Mouse (Mus musculus) heart, adult 18-20 months (tissue): ENCODE data around the gene Mymx. TPM values are rescaled to one million over a fixed set of nuclear protein-coding genes. Genes with fewer than 3 reads are reported as not detected.

ENCODE experiments used
- DNase-seq, 2 experiments: peaks; one replicate each; pipeline ENCODE4 v3.0.0; 2021 to 2022; ENCODE audit warnings: mixed read lengths in 1 of 2
- total RNA-seq, 2 experiments: library from RNA; stranded (reverse); gene quantifications; 2 replicates each; pipeline ENCODE4 v1.2.3; 2021

Mymx gene
- total RNA-seq, 2 experiments from 2014 or later, result not detected

DNA sequence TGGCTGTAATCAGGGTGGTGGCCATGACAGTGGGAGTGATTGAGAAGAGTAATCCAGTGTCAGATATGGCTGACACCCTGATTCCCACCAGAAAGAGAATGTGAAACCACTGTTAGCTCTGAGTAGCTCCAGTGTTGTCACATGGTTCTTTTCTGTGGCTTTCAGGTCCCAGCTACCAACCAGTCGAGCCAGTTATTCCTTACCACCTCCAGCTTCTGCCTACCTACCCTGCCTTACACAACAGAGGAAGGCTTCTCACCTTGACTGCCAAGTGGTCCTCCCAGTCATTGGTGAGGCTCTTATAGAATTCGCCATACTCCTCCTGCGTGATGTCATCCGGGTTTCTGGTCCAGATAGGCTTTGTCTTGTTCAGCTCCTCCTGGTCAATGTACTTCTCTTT, 31.9 kb downstream of the Mymx start:
- DNase-seq, result no peak

DNA sequence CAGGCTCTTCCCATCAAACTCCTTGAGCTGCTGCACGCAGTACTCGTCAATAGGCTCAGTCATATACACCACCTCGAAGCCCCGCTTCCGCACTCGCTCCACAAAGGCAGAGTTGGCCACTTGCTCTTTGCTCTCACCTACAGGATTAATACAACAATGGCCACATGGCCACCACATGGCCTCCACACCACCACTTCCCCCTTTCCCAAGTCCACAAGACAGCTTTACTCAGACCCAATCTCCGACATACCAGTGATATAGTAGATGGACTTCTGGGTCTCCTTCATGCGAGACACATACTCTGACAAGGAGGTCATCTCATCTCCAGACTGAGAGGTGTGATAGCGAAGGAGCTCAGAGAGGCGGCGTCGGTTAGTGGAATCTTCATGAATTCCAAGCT, 32.9 kb downstream of the Mymx start:
- no peak for DNase-seq

DNA sequence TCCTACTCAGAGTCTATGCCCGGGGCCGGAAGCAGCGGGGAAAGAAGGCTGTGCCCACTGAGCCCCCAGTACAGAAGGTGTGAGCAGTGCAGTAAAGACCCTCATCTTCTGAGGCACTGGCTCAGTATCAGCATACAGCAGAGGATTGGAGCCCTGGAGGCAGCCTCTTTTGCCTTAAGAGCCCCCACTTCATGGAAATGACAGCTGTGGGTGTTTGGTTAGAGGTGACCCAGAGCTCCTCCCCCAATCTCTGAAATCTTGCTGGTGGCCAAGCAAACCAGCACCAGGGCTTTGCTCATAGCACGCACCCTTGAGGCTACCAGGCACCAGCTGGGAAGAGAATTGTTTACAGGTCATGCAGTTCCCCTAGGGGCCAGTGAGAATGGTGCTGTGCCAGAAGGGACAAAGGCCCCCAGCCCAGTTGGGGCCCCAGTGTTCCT, 34.7 kb downstream of the Mymx start:
- DNase-seq, result no peak

DNA sequence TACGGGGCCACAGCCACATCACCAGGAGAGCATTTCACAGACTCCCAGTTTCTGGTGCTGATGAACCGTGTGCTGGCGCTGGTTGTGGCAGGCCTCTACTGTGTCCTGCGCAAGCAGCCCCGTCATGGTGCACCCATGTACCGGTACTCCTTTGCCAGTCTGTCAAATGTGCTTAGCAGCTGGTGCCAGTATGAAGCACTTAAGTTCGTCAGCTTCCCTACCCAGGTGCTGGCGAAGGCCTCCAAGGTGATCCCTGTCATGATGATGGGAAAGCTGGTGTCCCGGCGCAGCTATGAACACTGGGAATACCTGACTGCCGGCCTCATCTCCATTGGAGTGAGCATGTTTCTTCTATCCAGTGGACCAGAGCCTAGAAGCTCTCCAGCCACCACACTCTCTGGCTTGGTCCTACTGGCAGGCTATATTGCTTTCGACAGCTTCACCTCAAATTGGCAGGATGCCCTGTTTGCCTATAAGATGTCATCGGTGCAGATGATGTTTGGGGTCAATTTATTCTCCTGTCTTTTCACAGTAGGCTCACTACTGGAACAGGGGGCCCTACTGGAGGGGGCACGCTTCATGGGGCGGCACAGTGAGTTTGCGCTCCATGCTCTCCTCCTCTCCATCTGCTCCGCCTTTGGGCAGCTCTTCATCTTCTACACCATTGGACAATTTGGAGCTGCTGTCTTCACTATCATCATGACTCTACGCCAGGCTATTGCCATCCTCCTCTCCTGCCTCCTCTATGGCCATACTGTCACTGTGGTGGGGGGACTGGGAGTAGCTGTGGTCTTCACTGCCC, 35.3 kb downstream of the Mymx start:
- no peak for DNase-seq

DNA sequence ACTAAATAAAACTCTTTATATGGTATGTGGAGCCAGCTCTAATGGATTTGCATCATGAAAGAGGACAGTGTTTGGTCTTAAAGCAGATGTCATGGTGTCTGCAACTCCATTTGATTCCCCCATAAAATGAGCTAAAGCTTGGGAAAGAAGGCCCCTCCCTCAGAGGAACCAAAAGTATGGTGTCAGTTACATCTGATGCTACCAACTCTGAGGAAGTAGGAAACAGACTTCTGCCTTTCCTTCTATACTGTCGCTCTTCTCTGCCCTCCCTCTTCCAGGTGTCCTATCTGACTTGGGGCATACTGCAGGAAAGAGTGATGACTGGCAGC, 35.9 kb downstream of the Mymx start:
- DNase-seq, result no peak

DNA sequence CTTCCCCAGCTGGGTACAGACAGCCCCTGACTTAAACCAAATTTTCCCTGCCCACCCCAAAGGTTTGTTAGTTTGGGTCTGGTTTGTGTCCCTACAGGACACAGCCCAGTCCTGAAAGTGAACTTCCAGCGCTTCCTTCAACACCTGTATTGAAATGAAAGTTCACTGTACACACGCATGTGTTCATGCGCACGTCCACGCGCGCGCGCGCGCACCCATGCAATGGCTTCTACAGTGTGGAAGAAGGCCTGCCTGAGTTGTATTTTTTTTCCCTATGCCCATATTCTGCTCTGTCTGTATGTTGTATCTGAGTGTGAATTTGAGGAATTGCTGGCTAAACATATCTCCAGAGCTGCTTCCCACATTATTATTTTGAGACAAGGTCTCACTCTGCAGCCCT, 36.8 kb downstream of the Mymx start:
- no peak for DNase-seq

DNA sequence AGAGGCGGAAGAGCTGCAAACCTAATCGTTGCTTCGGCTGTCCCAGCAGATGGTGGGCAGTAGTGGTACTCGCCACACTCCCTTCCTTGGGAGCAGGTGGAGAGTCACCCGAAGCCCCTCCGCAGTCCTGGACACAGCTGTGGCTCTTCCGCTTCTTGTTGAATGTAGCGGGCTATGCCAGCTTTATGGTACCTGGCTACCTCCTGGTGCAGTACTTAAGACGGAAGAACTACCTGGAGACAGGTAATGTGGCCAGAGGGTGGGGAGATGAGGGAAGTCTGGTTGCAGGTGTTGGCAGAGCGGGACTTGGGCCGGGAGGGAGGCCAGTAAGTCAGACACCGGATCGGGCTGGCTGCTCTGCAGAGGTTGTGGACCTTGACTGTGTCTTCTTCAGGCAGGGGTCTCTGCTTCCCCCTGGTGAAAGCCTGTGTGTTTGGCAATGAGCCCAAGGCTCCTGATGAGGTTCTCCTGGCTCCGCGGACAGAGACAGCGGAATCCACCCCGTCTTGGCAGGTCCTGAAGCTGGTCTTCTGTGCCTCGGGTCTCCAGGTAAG, 37.3 kb downstream of the Mymx start:
- no peak for DNase-seq

DNA sequence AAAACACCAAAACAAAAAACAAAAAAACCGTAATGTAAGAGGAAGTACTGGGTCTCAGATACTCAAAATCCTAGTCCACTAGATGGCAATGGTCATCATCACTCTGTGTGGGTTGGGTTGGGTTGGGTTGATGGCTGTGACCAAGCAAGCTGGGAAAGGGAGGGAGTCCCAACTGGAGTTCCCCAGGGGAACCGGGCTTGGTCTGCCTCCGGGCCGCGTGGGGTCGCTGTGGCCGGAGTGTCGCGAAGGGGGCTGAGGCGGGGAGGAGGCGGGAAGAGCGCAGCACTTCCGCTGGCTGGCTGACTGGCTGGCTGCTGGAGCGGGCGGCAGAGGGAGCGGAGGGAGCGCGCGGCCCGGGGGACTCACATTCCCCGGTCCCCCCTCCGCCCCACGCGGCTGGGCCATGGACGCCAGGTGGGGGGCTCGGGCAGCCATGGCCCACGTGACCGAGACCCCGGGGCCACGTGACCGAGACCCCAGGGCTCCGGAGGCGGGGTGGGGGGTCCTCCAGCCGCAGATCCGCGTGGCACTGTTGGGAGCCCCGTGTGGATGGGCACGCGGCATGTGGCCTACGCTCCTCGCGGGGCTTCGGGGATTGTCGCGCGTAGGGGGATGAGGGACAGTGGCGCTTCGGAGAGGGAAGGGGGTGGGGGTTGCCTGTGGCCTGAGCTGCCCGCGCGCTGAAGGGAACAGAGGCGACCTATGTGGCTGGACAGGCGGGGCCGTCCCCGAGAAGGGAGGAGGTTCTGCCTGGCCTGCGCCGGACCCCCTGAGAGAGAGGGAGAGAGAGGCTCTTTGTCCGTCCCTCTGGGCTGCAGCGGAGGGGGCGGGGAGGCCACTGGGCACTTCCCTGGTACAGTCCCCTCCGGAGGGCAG, 38.0 kb downstream of the Mymx start, which contains the start of gene Slc35b2:
Slc35b2 (plus strand) TSS at position 220 of the 876 bp plus-strand sequence.
- DNase-seq, result peak; percentile 96 to 97

DNA sequence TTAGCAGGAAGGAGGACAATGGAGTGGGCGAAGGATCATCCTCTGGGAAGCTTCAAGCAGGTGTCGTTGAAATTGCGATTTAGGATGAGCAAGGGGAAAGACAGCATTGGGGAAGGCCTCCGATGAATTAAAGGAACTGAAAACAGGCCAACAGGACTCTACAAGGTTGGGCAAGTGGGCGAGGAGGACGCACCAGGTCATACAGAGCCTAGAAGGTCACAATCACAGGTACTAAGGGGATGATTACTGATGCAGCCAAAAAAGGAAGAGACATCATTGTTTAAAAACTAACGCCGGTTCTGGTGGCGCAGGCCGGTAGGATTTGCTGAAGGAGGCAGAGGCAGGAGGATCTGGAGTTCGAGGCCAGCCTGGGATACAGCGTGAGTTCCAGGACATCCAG, 38.7 kb downstream of the Mymx start:
- no peak for DNase-seq

DNA sequence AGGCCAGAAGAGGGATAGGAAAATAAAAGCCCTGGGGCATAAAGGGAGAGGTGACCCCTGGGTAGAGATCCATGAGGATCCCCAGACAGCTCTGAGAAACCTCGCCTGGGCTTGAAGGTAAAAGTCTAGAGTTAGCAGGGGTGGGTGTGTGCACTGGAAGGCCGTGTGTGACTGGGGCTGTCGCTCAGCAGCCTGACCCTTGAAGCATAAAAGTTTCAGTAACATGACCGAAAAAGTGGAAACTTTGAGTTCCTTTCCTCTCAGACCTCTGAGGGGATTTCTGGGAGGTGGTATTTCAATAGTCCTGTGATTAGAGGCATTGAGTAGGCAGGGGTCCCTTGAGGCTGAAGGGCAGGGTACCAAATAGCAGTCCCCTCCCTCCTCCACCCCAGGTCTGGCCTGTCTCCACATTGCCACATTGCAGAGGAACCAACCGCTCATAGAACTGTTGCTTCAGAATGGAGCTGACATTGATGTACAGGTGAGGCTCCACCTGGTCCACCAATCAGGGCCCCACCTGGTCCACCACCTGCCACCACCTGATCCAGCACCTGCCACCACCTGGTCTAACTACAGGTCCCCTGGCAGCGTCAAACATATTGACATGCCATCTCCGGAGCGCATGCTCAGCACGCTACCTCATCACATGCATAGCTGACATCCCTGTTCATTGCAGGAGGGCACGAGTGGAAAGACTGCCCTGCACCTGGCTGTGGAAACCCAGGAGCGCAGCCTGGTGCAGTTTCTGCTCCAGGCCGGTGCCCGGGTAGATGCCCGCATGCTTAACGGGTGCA, 42.0 kb downstream of the Mymx start:
- DNase-seq, result no peak

DNA sequence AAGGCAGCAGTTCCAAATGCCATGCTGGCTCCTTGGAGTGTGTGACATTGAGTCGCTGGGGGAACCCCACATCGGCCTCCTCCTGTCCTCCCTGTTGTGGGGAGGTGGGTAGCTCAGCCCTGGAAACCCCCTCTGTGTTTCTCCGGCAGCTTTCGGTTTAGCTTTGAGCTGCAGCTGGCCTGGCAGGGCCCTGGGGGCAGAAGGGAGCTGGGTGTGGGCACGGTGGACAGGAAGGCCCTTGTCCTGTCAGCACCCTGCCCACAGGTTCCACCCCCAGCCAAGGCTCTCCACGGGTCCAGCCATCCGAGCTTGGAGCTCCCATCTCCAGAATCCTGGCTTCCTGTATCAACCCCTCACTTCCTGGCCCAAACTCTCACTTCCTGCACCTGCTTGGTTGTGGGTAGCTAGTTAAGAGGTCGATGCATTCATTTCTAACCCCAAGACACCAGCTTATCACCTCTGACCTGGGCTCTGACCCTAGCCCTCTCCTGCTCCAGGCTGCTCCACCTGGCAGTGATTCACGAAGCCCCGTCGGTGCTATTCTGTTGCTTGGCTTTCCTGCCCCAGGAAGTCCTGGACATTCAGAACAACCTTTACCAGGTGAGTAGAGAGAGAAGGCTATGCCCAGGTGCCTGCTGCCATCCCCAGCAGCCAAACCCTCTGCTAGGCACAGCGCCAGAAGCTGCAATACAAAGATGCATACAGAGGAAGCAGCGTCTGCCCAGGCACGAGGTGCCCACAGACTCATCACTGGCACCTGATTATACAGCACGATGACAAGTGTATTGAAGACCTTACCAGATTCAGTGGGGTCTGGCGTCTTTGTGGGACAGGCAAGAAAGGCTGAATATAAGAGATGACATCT, 43.7 kb downstream of the Mymx start:
- DNase-seq, result peak in 1 of 2 experiments; percentile 22

DNA sequence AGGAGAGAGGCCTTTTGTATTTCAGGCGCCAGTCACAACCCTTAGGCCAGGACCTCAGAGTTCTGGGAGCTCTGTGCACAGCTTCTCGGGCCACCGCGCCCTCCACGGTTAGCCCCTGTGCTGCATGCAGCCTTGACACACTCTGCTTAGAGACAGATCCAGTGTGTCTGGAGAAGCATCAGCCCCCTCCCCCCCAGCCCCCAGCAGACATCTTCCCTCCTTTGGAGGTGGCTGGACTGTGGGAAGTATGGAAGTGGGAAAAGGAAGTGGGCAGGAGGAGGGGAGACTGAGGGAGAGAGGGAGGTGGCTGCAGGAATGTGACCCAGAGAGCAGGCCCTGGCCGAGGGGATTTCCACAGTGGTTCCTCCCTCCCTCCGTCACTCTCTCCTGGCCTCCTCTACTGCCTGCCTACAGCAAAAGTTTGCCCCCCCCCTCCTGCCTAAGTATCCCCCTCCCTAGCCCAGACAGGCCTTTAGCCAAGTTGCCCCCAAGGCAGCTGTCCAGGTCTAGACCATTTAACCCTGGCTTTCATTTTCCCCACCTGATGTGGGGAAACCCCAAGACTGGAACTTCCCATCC, 44.6 kb downstream of the Mymx start:
- no peak for DNase-seq

DNA sequence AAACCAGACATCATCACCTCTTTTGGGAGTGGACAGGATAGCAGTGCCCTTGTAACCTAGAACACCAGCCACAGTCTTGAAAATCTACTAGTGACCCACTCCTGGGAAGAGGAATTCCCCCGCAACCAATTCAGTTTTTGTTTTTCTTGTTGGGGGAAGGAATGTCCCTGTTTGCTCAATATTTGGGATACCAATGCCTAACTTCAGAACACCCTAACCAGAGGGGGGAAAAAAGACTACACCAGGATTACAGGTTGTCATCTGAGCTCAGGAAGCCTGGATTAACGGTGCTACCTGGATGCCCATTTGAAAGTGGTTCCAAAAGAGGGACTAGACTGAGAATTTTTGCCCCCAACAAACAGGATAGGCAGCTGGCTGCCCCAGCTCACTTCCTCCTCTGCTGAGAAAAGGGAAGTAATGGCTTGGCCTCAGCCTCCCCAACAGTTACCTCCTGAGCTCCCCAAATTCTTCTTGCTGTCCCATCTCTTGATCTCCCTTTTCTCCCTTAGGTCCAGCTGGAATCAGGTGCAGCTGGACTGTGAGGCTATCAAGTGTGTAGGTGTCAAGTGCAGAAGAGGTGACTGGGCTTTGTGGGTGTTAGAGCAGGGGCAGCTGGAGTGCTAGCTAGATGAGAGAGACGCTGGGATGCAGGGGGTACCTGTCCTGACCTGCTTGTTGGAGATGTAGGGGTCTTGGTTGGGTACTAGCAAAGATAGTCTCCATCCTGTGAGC, 45.2 kb downstream of the Mymx start:
- peak in 1 of 2 experiments; percentile 39 for DNase-seq

DNA sequence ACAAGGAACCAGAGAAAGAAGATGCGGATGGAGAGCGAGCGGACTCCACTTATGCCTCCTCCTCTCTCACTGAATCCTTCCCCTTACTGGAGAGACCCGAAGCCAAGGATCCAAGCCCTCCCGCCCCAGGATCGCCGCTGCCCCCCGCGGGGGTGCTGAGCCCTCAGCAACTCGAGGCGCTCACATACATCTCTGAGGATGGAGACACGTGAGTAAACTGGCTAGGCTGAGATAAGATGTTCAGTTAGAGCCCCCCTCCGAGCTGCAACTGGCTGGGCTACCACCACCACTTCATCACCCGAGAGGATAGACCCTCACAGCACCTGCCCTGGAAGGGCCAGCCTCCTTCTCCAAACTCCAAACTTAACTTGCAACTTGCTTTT, 45.8 kb downstream of the Mymx start:
- DNase-seq, result no peak

DNA sequence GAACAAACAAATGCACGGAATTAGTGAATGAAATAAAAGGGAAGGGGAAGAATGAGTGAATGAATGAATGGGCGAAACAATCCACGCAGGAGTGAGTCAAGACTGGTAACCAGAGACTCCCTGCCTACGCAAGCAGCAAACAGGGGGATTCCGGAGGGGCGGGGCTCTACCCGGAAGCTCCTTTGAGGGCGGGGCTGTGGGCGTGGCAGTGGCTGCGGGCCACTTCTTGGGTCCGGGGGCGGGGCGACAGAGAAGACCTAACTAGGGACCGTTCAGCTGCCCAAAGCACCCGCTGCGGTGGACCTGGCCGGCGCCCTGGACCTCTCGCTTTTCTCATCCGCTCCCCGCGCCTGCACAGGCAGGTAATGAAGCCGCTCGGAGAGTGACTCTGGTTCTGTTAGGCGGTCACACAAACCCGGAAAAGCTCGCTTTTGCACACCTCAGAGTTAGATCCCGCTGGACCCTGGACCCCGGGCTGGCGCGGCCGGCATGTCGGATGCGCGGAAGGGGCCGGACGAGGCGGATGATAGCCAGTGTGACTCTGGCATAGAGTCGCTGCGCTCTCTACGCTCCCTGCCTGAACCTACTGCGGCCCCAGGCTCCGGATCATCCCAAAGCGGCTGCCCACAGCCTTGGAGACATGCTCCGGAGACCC, 46.3 kb downstream of the Mymx start, which contains the start of gene Nfkbie:
Nfkbie (plus strand) TSS at position 252 of the 655 bp plus-strand sequence.
- peak; percentile 95 to 98 for DNase-seq

DNA sequence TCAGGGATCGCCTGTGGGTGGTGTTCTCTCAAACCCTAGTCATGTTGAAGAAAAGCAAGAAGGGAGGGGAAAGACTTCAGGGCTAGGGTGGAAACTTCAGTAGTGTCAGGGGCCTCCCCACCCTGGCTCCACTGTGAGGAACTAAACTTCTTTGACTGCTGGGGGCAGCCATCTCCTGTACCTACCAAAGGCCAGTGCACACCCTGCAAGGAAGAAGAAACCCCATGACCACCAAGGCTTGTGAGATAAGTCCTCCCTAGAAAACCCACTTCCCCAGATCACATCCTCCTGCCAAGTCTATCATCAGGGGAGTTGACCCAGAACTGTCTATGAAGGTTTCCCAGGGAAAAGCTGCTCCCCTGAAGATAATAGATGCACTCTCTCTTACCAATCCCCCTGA, 47.5 kb downstream of the Mymx start:
- no peak for DNase-seq

DNA sequence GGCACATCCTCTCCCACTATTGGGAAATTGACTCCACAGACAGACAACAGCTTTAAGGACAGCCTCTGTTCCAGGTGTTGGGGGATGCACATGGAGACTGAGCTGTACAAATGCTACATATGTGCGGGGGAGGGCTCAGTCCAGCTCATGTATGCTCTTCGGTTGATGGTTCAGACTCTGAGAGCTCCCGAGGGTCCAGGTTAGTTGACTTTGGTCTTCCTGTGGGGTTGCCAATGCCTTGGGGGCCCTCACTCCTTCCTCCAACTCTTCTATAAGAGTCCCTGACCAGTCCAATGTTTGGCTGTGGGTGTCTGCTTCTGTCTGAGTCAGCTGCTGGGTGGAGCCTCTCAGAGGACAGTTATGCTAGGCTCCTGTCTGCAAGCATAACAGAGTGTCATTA, 48.8 kb downstream of the Mymx start:
- no peak for DNase-seq

DNA sequence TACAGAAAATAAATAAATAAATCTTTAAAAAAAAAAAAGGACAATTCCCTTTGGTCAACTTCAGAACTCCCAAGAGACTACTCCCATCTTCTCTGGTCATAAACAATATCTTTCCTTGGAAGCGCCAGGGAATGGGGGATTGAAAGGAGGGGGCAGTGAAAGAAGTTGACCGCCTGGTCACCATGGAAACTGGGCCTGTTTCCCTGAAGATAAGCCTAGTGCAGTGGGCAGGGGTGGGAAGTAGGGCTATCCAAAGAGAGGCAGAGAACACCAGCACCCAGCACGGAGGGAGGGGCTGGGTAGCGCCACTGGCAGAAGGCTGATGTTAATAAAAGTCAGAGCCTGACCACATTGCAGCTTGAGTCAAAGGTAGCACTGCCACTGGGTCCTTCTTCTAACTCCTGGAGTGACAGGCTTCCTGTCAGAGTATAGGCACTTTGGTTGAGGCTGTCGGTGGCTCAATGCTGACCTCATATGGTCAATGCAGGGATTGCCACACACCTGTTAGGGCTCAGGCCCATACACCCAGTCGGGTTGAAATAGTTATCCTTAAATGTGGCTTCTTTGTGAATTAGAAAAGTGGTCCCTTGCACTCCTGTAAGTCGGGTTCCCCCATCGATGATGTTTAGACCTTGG, 50.0 kb downstream of the Mymx start:
- peak; percentile 70 to 83 for DNase-seq

DNA sequence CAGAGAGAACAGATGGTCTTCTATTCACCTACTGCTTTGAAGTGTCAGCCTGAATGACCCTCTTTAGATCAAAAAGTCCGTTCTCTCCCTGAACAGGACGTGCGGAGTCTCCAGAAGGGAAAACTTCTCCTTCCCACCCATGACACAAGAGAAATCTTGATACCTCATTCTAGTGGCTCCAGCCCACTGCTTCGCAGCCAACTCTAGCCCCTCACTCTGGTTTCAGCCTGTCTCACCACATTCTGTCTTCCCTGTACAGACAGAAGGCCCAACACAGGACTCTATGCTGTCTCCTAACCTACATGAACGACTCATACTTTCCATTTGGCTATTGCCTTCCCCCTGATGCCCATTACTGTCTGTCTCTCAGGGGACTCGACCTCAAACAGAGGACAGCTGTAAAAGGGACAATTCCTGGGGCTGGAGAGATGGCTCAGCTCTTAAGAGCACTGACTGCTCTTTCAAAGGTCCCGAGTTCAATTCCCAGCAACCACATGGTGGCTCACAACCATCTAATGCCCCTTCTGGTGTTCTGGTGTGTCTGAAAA, 50.6 kb downstream of the Mymx start:
- no peak for DNase-seq
